Mouse (Mus musculus) heart, embryonic 13.5 days (tissue): ENCODE results near the gene Mbnl1. TPM values are rescaled to one million over a fixed set of nuclear protein-coding genes. Genes with fewer than 3 reads are reported as not detected.
"Not testable (repeated sequence)": the region's sequence is repeated elsewhere in the genome, so short reads cannot be mapped to it uniquely, and the experiment has no call there.

Experiments
- ATAC-seq: fragments of 200-750 bp; cut with Nextera tagmentation; 2 replicates; pipeline ENCODE4 v1.8.0; 2017; ENCODE audit warnings: moderate TSS enrichment; ENCODE audit not compliant: insufficient number of reproducible peaks, low FRiP score, low TSS enrichment; ENCODE audit errors: extremely low read depth
- H3K27ac ChIP-seq: fragments of 300-500 bp; sonication (generic); replicated peaks from 2 replicates; pipeline ENCODE4 v1.5.1; 2015; ENCODE audit warnings: moderate library complexity, mild to moderate bottlenecking, inconsistent platforms
- H3K27me3 ChIP-seq: fragments of 300-500 bp; sonication (generic); replicated peaks from 2 replicates; pipeline ENCODE4 v1.6.1; 2015; ENCODE audit warnings: mild to moderate bottlenecking, inconsistent platforms
- H3K36me3 ChIP-seq: fragments of 300-500 bp; sonication (generic); 2 replicates; pipeline ENCODE4 v1.6.1; 2015; ENCODE audit warnings: mild to moderate bottlenecking, inconsistent platforms
- H3K4me1 ChIP-seq: fragments of 300-500 bp; sonication (generic); 2 replicates; pipeline ENCODE4 v1.6.1; 2015; ENCODE audit warnings: inconsistent platforms
- H3K4me2 ChIP-seq: fragments of 300-500 bp; sonication (generic); 2 replicates; pipeline ENCODE4 v1.6.1; 2015; ENCODE audit warnings: inconsistent platforms, mild to moderate bottlenecking, moderate library complexity
- H3K4me3 ChIP-seq: fragments of 300-500 bp; sonication (generic); 2 replicates; pipeline ENCODE4 v1.5.1; 2015; ENCODE audit warnings: moderate library complexity, mild to moderate bottlenecking, inconsistent platforms
- H3K9ac ChIP-seq: fragments of 300-500 bp; sonication (generic); 2 replicates; pipeline ENCODE4 v1.6.1; 2015; ENCODE audit warnings: inconsistent platforms, mild to moderate bottlenecking, moderate library complexity
- H3K9me3 ChIP-seq: fragments of 300-500 bp; sonication (generic); 2 replicates; pipeline ENCODE4 v1.6.1; 2016; ENCODE audit warnings: inconsistent platforms
- WGBS: fragments of 180-500 bp; shearing (Covaris S2); methylation state at CpG from one replicate; pipeline ENCODE4 v1.1.7; 2015; ENCODE audit warnings: mixed read lengths; 5-methylcytosine and 5-hydroxymethylcytosine counted together
- polyA plus RNA-seq: library from polyadenylated mRNA; unstranded; fragments of >200 nt; fragmentation: Nextera tagmentation; extraction: Ambion mirVana; gene quantifications from 2 replicates; pipeline ENCODE4 v1.2.1, GENCODE M21; 2015

Mbnl1 gene
- polyA plus RNA-seq, 1 experiment from 2014 or later, result 66.0 TPM

- not testable (repeated sequence) for H3K9me3 ChIP-seq, H3K36me3 ChIP-seq, H3K9ac ChIP-seq, ATAC-seq, H3K27me3 ChIP-seq, H3K27ac ChIP-seq
- 57% methylated on average over 9 of the region's 16 CpGs for WGBS
- Histone ChIP-seq H3K4me3 (peak overlapping the region; percentile 14; the same call in 1 of the 2 replicates), H3K4me1 (peaks cover 14% of the 10 kb centered on the region), H3K4me2 (peak overlapping the region; percentile 25)
Observed at GRCm38 (mm10) chr3:60494774-60495535, 22.3 kb downstream of the Mbnl1 start.

GRCm38 (mm10) chr3:60496197-60496596 is 23.6 kb downstream of the Mbnl1 start:
- no peak overlapping the region for H3K4me2 ChIP-seq
- no peak overlapping the region for H3K27ac ChIP-seq
- no peak overlapping the region for H3K9ac ChIP-seq
- peaks cover 19% of the 10 kb centered on the region for H3K4me1 ChIP-seq
- no peak for ATAC-seq
- H3K9me3 ChIP-seq, result no peaks in the 10 kb centered on the region
- H3K36me3 ChIP-seq, result no peaks in the 10 kb centered on the region
- H3K4me3 ChIP-seq, result no peak overlapping the region
- WGBS, result 81% methylated on average over 5 of the region's 5 CpGs
- H3K27me3 ChIP-seq, result no peaks in the 10 kb centered on the region

- H3K9ac ChIP-seq, result no peak overlapping the region
- H3K36me3 ChIP-seq, result no peaks in the 10 kb centered on the region
- H3K27me3 ChIP-seq, result no peaks in the 10 kb centered on the region
- H3K4me2 ChIP-seq, result no peak overlapping the region
- no peak overlapping the region for H3K4me3 ChIP-seq
- no peak overlapping the region for H3K27ac ChIP-seq
- 70% methylated on average over 2 of the region's 2 CpGs for WGBS
- no peak for ATAC-seq
- H3K4me1 ChIP-seq, result peaks cover 30% of the 10 kb centered on the region
- no peaks in the 10 kb centered on the region for H3K9me3 ChIP-seq
Observed at GRCm38 (mm10) chr3:60498151-60498550, 25.5 kb downstream of the Mbnl1 start.

GRCm38 (mm10) chr3:60498646-60499045 is 26.0 kb downstream of the Mbnl1 start:
- 68% methylated on average over 3 of the region's 3 CpGs for WGBS
- Histone ChIP-seq H3K27me3 (no peaks in the 10 kb centered on the region), H3K4me2 (peak overlapping the region; percentile 78), H3K4me3 (no peak overlapping the region), H3K9ac (no peak overlapping the region), H3K27ac (peak overlapping the region; percentile 99), H3K4me1 (peaks cover 35% of the 10 kb centered on the region), H3K36me3 (no peaks in the 10 kb centered on the region), H3K9me3 (no peaks in the 10 kb centered on the region)
- ATAC-seq, result no peak

- Histone ChIP-seq H3K4me3 (peak overlapping the region; percentile 91; the same call in 1 of the 2 replicates), H3K36me3 (no peaks in the 10 kb centered on the region), H3K27me3 (no peaks in the 10 kb centered on the region), H3K4me1 (peaks cover 39% of the 10 kb centered on the region), H3K27ac (peak overlapping the region; percentile 99), H3K9ac (0 out of 2 replicates have a peak overlapping the region, but pooled peaks have one; percentile 19), H3K9me3 (no peaks in the 10 kb centered on the region), H3K4me2 (peak overlapping the region; percentile 78)
- no peak for ATAC-seq
- WGBS, result 39% methylated on average over 6 of the region's 6 CpGs
Observed at GRCm38 (mm10) chr3:60499157-60499578, 26.5 kb downstream of the Mbnl1 start.

GRCm38 (mm10) chr3:60499718-60500450 is 27.3 kb downstream of the Mbnl1 start:
- no peaks in the 10 kb centered on the region for H3K27me3 ChIP-seq
- no peaks in the 10 kb centered on the region for H3K9me3 ChIP-seq
- H3K9ac ChIP-seq, result peak overlapping the region; percentile 99
- 38% methylated on average over 7 of the region's 7 CpGs for WGBS
- peak overlapping the region; percentile 91 for H3K4me3 ChIP-seq
- peak overlapping the region; percentile 99 for H3K27ac ChIP-seq
- peaks cover 46% of the 10 kb centered on the region for H3K4me1 ChIP-seq
- ATAC-seq, result no peak
- peak overlapping the region; percentile 78 for H3K4me2 ChIP-seq
- no peaks in the 10 kb centered on the region for H3K36me3 ChIP-seq

GRCm38 (mm10) chr3:60500571-60501527 is 28.2 kb downstream of the Mbnl1 start:
- Histone ChIP-seq H3K9me3 (no peaks in the 10 kb centered on the region), H3K9ac (peak overlapping the region; percentile 99), H3K27me3 (no peaks in the 10 kb centered on the region), H3K4me3 (peak overlapping the region; percentile 91), H3K4me1 (peaks cover 52% of the 10 kb centered on the region), H3K4me2 (peak overlapping the region; percentile 78), H3K27ac (peak overlapping the region; percentile 99), H3K36me3 (no peaks in the 10 kb centered on the region)
- peak; percentile 84 for ATAC-seq
- WGBS, result under 1% methylated on average over 89 of the region's 96 CpGs

- Histone ChIP-seq H3K27ac (peak overlapping the region; percentile 99), H3K4me2 (peak overlapping the region; percentile 78), H3K27me3 (no peaks in the 10 kb centered on the region), H3K4me3 (peak overlapping the region; percentile 91), H3K4me1 (peaks cover 59% of the 10 kb centered on the region), H3K36me3 (no peaks in the 10 kb centered on the region), H3K9me3 (no peaks in the 10 kb centered on the region), H3K9ac (peak overlapping the region; percentile 99)
- WGBS, result 0% methylated on average over 29 of the region's 29 CpGs
- peak; percentile 58; the same call in 1 of the 2 replicates for ATAC-seq
Observed at GRCm38 (mm10) chr3:60501561-60502151, 29.0 kb downstream of the Mbnl1 start.

- whole genome bisulfite sequencing, result 16% methylated on average over 7 of the region's 7 CpGs
- ATAC-seq, result no peak
Observed at GRCm38 (mm10) chr3:60502155-60502987, 29.7 kb downstream of the Mbnl1 start.

GRCm38 (mm10) chr3:60503196-60503595 is 30.6 kb downstream of the Mbnl1 start:
- Histone ChIP-seq H3K4me3 (peak overlapping the region; percentile 91), H3K9me3 (no peaks in the 10 kb centered on the region), H3K9ac (peak overlapping the region; percentile 99), H3K27ac (peak overlapping the region; percentile 99), H3K4me2 (peak overlapping the region; percentile 78), H3K36me3 (no peaks in the 10 kb centered on the region), H3K4me1 (peaks cover 65% of the 10 kb centered on the region), H3K27me3 (no peaks in the 10 kb centered on the region)
- no peak for ATAC-seq
- WGBS, result 40% methylated on average over 7 of the region's 7 CpGs

More at GRCm38 (mm10) chr3:60502155-60502987, 29.7 kb downstream of the Mbnl1 start:
- no peaks in the 10 kb centered on the region for H3K9me3 ChIP-seq
- peak overlapping the region; percentile 99 for H3K9ac ChIP-seq
- H3K4me3 ChIP-seq, result peak overlapping the region; percentile 91
- peaks cover 62% of the 10 kb centered on the region for H3K4me1 ChIP-seq
- H3K36me3 ChIP-seq, result no peaks in the 10 kb centered on the region
- peak overlapping the region; percentile 99 for H3K27ac ChIP-seq
- no peaks in the 10 kb centered on the region for H3K27me3 ChIP-seq
- peak overlapping the region; percentile 78 for H3K4me2 ChIP-seq
